Mouse (Mus musculus) cortical plate, adult 2 months (tissue): ENCODE data around the gene Chchd3.

Source experiments
- CTCF ChIP-seq: fragments of 200-500 bp; IDR thresholded peaks from 2 replicates; pipeline ENCODE4 v1.5.1; 2011; ENCODE audit warnings: mild to moderate bottlenecking, control low read depth, low read length; ENCODE audit not compliant: insufficient read depth; ENCODE audit errors: extremely low read depth
- POLR2A ChIP-seq: fragments of 200-500 bp; IDR thresholded peaks from 2 replicates; pipeline ENCODE4 v1.6.1; 2011; ENCODE audit warnings: mild to moderate bottlenecking, low read length, control low read depth; ENCODE audit not compliant: insufficient read depth; ENCODE audit errors: extremely low read depth

DNA sequence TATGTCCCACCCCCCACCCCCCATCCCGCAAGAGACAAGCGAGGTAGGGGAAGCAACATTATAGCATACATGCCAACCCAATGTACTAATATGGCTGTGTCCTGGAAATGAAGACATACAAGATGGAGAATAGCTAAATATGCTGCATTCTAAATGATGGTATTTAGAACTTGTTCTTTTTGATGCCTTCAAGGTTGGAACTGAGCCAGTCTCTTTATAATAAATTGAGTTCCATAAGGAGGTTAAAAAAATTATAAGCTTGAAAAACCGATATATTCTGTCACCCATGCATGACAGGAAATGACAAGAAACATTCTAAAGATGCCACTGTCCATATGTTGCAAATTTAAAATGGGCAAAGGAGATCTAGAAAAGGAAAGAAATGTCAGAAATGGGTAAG lies 104.6 kb downstream of the Chchd3 start:
- TF ChIP-seq POLR2A: no peak
- no peak for TF ChIP-seq CTCF
